Mouse (Mus musculus): ENCODE results near the gene Olfr969.
"Not testable (repeated sequence)": the region's sequence is repeated elsewhere in the genome, so short reads cannot be mapped to it uniquely, and the experiment has no call there.

Olfr969 gene

DNA sequence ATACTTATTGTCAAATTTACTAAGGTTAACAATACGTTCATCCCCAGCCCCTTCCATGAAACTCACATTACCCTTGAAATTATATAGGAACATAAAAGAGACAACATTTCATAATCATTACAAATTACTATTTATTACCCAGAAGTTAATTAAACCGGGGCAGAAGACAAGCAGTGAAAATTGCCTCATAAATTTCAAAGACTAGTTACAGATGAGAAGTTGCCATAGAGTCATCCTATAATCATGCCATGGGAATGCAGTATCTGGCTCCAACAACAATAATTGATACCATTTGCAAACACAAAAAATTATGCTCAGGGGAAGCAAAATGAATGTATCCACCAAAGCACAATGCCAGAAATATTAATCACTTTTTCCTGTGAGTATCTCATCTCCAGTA is at the start of gene Olfr969:
Gene Olfr969, plus strand, starts transcription at position 388 of the 400 bp plus-strand sequence.
- DNase-seq, result no peak

DNA sequence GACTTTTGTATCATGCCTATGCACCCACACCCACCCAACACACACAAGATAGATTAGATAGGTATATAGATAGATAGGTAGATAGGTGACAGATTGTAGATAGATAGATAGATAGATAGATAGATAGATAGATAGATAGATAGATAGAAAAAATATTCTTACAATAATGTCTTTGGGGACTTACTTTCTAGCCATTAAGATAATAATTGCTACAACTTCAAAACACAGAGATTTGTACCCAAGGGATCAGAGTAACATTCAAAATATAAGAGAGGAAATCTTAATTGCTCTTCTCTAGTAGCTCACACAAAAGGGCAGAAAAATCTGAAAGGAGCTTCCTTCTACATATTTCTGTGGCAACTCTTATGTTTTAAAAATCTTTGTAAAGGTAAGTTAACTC is 44.8 kb upstream of the Olfr969 start, which contains the start of gene Olfr967:
Gene Olfr967, plus strand, starts transcription at position 301 of the 400 bp plus-strand sequence.
- DNase-seq, result no peak

GRCm38 (mm10) chr9:39746428-39746827 is 44.3 kb upstream of the Olfr969 start:
- DNase-seq, result no peak

GRCm38 (mm10) chr9:39783153-39783552 is 7.6 kb upstream of the Olfr969 start, which contains the start of gene Olfr968:
Gene Olfr968 (minus strand): TSS chr9:39783253.
- DNase-seq, result no peak

DNA sequence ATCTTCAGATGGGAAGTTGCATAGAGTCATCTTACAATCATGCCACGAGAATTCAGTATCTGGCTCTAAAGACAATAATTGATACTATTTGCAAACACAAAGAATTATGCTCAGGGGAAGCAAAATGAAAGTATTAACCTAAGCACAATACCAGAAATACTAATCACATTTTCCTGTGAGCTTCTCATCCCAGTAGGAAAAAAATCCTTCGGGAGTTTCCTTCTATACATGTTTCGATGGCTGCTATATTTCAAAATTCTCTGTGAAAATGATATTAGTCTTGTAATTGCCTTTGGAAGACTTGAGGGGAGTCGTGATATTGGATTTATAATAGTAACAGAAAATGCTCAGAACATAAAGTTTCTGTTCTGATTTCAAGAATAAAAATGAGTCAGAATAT is 17.8 kb downstream of the Olfr969 start, which contains the start of gene Olfr970:
Gene Olfr970, plus strand, starts transcription at position 301 of the 400 bp plus-strand sequence.
- no peak for DNase-seq

DNA sequence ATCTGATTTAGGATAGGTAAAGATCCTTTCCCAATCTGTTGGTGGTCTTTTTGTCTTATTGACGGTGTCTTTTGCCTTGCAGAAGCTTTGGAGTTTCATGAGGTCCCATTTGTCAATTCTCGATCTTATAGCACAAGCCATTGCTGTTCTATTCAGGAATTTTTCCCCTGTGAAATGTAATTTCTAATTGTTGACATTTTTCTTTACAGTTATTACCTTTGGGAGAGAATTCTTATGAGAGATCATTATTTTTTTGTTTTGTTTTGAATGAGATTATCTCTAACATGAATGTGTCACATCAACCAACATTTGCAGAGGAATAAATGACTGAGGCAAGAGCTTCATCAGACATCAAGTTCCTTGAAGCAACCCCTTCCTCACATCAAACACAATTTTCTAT is 45.8 kb downstream of the Olfr969 start, which contains the start of gene Olfr971:
Gene Olfr971, plus strand, starts transcription at position 301 of the 400 bp plus-strand sequence.
- not testable (repeated sequence) for DNase-seq
